Mouse (Mus musculus): Measurements from ENCODE around the gene Tnc. TPM values are rescaled to one million over a fixed set of nuclear protein-coding genes. Genes with fewer than 3 reads are reported as not detected.

Gene Tnc
- polyA plus RNA-seq, 1 experiment from 2014 or later, result 4.5 TPM

GRCm38 (mm10) chr4:64039091-64039490 lies 7.7 kb downstream of the Tnc start:
- Histone ChIP-seq H3K36me3 (ENCODE audit: control insufficient read depth, insufficient read depth, low read length) (no peaks in the 10 kb centered on the region), H3K27me3 (ENCODE audit: control insufficient read depth, insufficient read depth, low read length) (no peaks in the 10 kb centered on the region), H3K4me3 (ENCODE audit: low read depth, low read length) (no peak overlapping the region), H3K27ac (ENCODE audit: low read depth, low read length) (no peak overlapping the region), H3K9ac (ENCODE audit: low read depth, low read length) (no peak overlapping the region), H3K4me2 (replicated peaks; ENCODE audit: low read depth, low read length) (no peak overlapping the region), H3K4me1 (replicated peaks; ENCODE audit: control insufficient read depth, insufficient read depth, low read length) (no peaks in the 10 kb centered on the region), H3K9me3 (ENCODE audit: control insufficient read depth, low read length) (no peaks in the 10 kb centered on the region)
- no peak for ATAC-seq (ENCODE audit: low FRiP score)
- no peak for DNase-seq (ENCODE audit: low spot score)
- WGBS, result 76% methylated on average over 2 of the region's 2 CpGs

- Histone ChIP-seq H3K36me3 (ENCODE audit: control insufficient read depth, insufficient read depth, low read length) (no peaks in the 10 kb centered on the region), H3K4me1 (replicated peaks; ENCODE audit: control insufficient read depth, insufficient read depth, low read length) (no peaks in the 10 kb centered on the region), H3K4me3 (ENCODE audit: low read depth, low read length) (no peak overlapping the region), H3K27ac (ENCODE audit: low read depth, low read length) (no peak overlapping the region), H3K27me3 (ENCODE audit: control insufficient read depth, insufficient read depth, low read length) (no peaks in the 10 kb centered on the region), H3K9ac (ENCODE audit: low read depth, low read length) (no peak overlapping the region), H3K4me2 (replicated peaks; ENCODE audit: low read depth, low read length) (no peak overlapping the region), H3K9me3 (ENCODE audit: control insufficient read depth, low read length) (no peaks in the 10 kb centered on the region)
- ATAC-seq (ENCODE audit: low FRiP score), result no peak
- 79% methylated on average over 2 of the region's 2 CpGs for WGBS
- DNase-seq (ENCODE audit: low spot score), result no peak
Measured at GRCm38 (mm10) chr4:64037513-64037912, 9.3 kb downstream of the Tnc start.

GRCm38 (mm10) chr4:64034724-64035123 lies 12.1 kb downstream of the Tnc start:
- Histone ChIP-seq H3K9me3 (ENCODE audit: control insufficient read depth, low read length) (no peaks in the 10 kb centered on the region), H3K9ac (ENCODE audit: low read depth, low read length) (no peak overlapping the region), H3K4me3 (ENCODE audit: low read depth, low read length) (no peak overlapping the region), H3K4me1 (replicated peaks; ENCODE audit: control insufficient read depth, insufficient read depth, low read length) (no peaks in the 10 kb centered on the region), H3K27ac (ENCODE audit: low read depth, low read length) (no peak overlapping the region), H3K27me3 (ENCODE audit: control insufficient read depth, insufficient read depth, low read length) (no peaks in the 10 kb centered on the region), H3K36me3 (ENCODE audit: control insufficient read depth, insufficient read depth, low read length) (no peaks in the 10 kb centered on the region), H3K4me2 (replicated peaks; ENCODE audit: low read depth, low read length) (no peak overlapping the region)
- no peak for DNase-seq (ENCODE audit: low spot score)
- WGBS, result 74% methylated on average over 1 of the region's 1 CpGs
- ATAC-seq (ENCODE audit: low FRiP score), result no peak

GRCm38 (mm10) chr4:64033191-64033590 lies 13.6 kb downstream of the Tnc start:
- H3K4me3 ChIP-seq (ENCODE audit: low read depth, low read length), result no peak overlapping the region
- H3K27me3 ChIP-seq (ENCODE audit: control insufficient read depth, insufficient read depth, low read length), result no peaks in the 10 kb centered on the region
- H3K36me3 ChIP-seq (ENCODE audit: control insufficient read depth, insufficient read depth, low read length), result no peaks in the 10 kb centered on the region
- no peak overlapping the region for H3K27ac ChIP-seq (ENCODE audit: low read depth, low read length)
- 57% methylated on average over 2 of the region's 2 CpGs for WGBS
- ATAC-seq (ENCODE audit: low FRiP score), result no peak
- no peak overlapping the region for H3K4me2 ChIP-seq (replicated peaks; ENCODE audit: low read depth, low read length)
- no peak for DNase-seq (ENCODE audit: low spot score)
- H3K9ac ChIP-seq (ENCODE audit: low read depth, low read length), result no peak overlapping the region
- no peaks in the 10 kb centered on the region for H3K4me1 ChIP-seq (replicated peaks; ENCODE audit: control insufficient read depth, insufficient read depth, low read length)
- no peaks in the 10 kb centered on the region for H3K9me3 ChIP-seq (ENCODE audit: control insufficient read depth, low read length)

GRCm38 (mm10) chr4:64029486-64029885 lies 17.3 kb downstream of the Tnc start:
- no peak overlapping the region for H3K4me2 ChIP-seq (replicated peaks; ENCODE audit: low read depth, low read length)
- no peak overlapping the region for H3K27ac ChIP-seq (ENCODE audit: low read depth, low read length)
- ATAC-seq (ENCODE audit: low FRiP score), result no peak
- H3K9ac ChIP-seq (ENCODE audit: low read depth, low read length), result no peak overlapping the region
- H3K4me3 ChIP-seq (ENCODE audit: low read depth, low read length), result no peak overlapping the region
- H3K9me3 ChIP-seq (ENCODE audit: control insufficient read depth, low read length), result no peaks in the 10 kb centered on the region
- no peaks in the 10 kb centered on the region for H3K4me1 ChIP-seq (replicated peaks; ENCODE audit: control insufficient read depth, insufficient read depth, low read length)
- H3K27me3 ChIP-seq (ENCODE audit: control insufficient read depth, insufficient read depth, low read length), result no peaks in the 10 kb centered on the region
- DNase-seq (ENCODE audit: low spot score), result no peak
- H3K36me3 ChIP-seq (ENCODE audit: control insufficient read depth, insufficient read depth, low read length), result no peaks in the 10 kb centered on the region
- WGBS, result 63% methylated on average over 1 of the region's 1 CpGs

- 76% methylated on average over 6 of the region's 6 CpGs for WGBS
Measured at GRCm38 (mm10) chr4:64025591-64025990, 21.2 kb downstream of the Tnc start.

GRCm38 (mm10) chr4:64024041-64024779 lies 22.6 kb downstream of the Tnc start:
- DNase-seq (ENCODE audit: low spot score) (no peak), ATAC-seq (ENCODE audit: low FRiP score) (no peak)
- H3K4me1 ChIP-seq (replicated peaks; ENCODE audit: control insufficient read depth, insufficient read depth, low read length), result no peaks in the 10 kb centered on the region
- H3K4me2 ChIP-seq (replicated peaks; ENCODE audit: low read depth, low read length), result no peak overlapping the region
- no peak overlapping the region for H3K4me3 ChIP-seq (ENCODE audit: low read depth, low read length)
- WGBS, result 54% methylated on average over 4 of the region's 4 CpGs
- no peaks in the 10 kb centered on the region for H3K27me3 ChIP-seq (ENCODE audit: control insufficient read depth, insufficient read depth, low read length)
- H3K27ac ChIP-seq (ENCODE audit: low read depth, low read length), result no peak overlapping the region
- no peak overlapping the region for H3K9ac ChIP-seq (ENCODE audit: low read depth, low read length)
- H3K9me3 ChIP-seq (ENCODE audit: control insufficient read depth, low read length), result no peaks in the 10 kb centered on the region
- no peaks in the 10 kb centered on the region for H3K36me3 ChIP-seq (ENCODE audit: control insufficient read depth, insufficient read depth, low read length)

More at GRCm38 (mm10) chr4:64025591-64025990, 21.2 kb downstream of the Tnc start:
- Histone ChIP-seq H3K27me3 (ENCODE audit: control insufficient read depth, insufficient read depth, low read length) (no peaks in the 10 kb centered on the region), H3K27ac (ENCODE audit: low read depth, low read length) (no peak overlapping the region), H3K4me3 (ENCODE audit: low read depth, low read length) (no peak overlapping the region), H3K4me1 (replicated peaks; ENCODE audit: control insufficient read depth, insufficient read depth, low read length) (no peaks in the 10 kb centered on the region), H3K9ac (ENCODE audit: low read depth, low read length) (no peak overlapping the region), H3K36me3 (ENCODE audit: control insufficient read depth, insufficient read depth, low read length) (no peaks in the 10 kb centered on the region), H3K9me3 (ENCODE audit: control insufficient read depth, low read length) (no peaks in the 10 kb centered on the region), H3K4me2 (replicated peaks; ENCODE audit: low read depth, low read length) (no peak overlapping the region)
- DNase-seq (ENCODE audit: low spot score) (no peak), ATAC-seq (ENCODE audit: low FRiP score) (no peak)

GRCm38 (mm10) chr4:64020930-64021589 lies 25.8 kb downstream of the Tnc start:
- WGBS, result 93% methylated on average over 10 of the region's 10 CpGs
- no peaks in the 10 kb centered on the region for H3K9me3 ChIP-seq (ENCODE audit: control insufficient read depth, low read length)
- DNase-seq (ENCODE audit: low spot score) (no peak), ATAC-seq (ENCODE audit: low FRiP score) (no peak)
- no peak overlapping the region for H3K4me2 ChIP-seq (replicated peaks; ENCODE audit: low read depth, low read length)
- no peaks in the 10 kb centered on the region for H3K36me3 ChIP-seq (ENCODE audit: control insufficient read depth, insufficient read depth, low read length)
- H3K27me3 ChIP-seq (ENCODE audit: control insufficient read depth, insufficient read depth, low read length), result no peaks in the 10 kb centered on the region
- H3K27ac ChIP-seq (ENCODE audit: low read depth, low read length), result no peak overlapping the region
- no peaks in the 10 kb centered on the region for H3K4me1 ChIP-seq (replicated peaks; ENCODE audit: control insufficient read depth, insufficient read depth, low read length)
- H3K4me3 ChIP-seq (ENCODE audit: low read depth, low read length), result no peak overlapping the region
- no peak overlapping the region for H3K9ac ChIP-seq (ENCODE audit: low read depth, low read length)

GRCm38 (mm10) chr4:64020151-64020550 lies 26.7 kb downstream of the Tnc start:
- no peaks in the 10 kb centered on the region for H3K4me1 ChIP-seq (replicated peaks; ENCODE audit: control insufficient read depth, insufficient read depth, low read length)
- H3K36me3 ChIP-seq (ENCODE audit: control insufficient read depth, insufficient read depth, low read length), result no peaks in the 10 kb centered on the region
- no peak overlapping the region for H3K27ac ChIP-seq (ENCODE audit: low read depth, low read length)
- WGBS, result 86% methylated on average over 8 of the region's 8 CpGs
- H3K9ac ChIP-seq (ENCODE audit: low read depth, low read length), result no peak overlapping the region
- ATAC-seq (ENCODE audit: low FRiP score) (no peak), DNase-seq (ENCODE audit: low spot score) (no peak)
- H3K9me3 ChIP-seq (ENCODE audit: control insufficient read depth, low read length), result no peaks in the 10 kb centered on the region
- H3K27me3 ChIP-seq (ENCODE audit: control insufficient read depth, insufficient read depth, low read length), result no peaks in the 10 kb centered on the region
- H3K4me2 ChIP-seq (replicated peaks; ENCODE audit: low read depth, low read length), result no peak overlapping the region
- H3K4me3 ChIP-seq (ENCODE audit: low read depth, low read length), result no peak overlapping the region

Data from hindbrain, embryonic 11.5 days (tissue).